Mouse (Mus musculus): Measurements from ENCODE around the gene Lrrc8a.

The Lrrc8a gene

DNA sequence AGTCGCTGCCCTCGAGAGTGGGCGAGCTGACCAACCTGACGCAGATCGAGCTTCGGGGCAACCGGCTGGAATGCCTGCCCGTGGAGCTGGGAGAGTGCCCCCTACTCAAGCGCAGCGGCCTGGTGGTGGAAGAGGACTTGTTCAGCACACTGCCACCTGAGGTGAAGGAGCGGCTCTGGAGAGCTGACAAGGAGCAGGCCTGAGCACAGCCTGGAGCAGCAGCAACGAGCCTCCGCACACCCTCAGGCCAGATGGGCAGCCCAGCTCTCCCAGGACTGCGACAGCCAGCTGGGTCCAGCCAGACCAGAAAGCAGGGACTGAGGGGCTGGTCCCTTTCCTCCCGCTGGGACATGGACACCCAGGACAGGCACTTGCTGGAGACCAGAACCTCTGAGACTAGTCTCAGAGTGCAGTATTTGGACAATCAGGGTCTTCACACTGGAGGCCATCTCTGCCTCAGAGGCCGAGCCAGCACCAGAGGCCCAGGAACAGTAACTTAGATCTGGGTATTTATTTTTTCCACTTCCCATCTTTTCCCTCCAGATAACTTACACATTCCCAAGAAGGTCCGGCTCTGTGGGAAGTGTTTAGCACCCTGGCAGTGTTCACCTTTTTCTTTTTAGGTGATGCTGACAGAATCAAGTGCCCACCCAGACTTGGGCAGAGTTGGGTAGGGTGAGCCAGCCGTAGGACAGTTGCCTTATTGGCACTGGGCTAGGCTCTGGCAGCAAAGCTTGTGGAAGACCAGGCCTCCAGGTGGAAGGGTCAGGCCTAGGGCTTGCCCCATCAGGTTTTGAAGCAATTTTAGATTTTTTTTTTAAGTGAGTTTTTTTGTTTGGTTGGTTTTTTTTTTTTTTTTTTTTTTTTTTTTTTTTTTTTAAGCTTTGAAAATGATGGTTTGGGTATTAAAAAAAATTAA lies 24.7 kb downstream of the Lrrc8a start:
- DNase-seq (ENCODE audit: low spot score in 2 of 2): no peak

GRCm38 (mm10) chr2:30262840-30263441 lies 25.4 kb downstream of the Lrrc8a start:
- peak in 1 of 2 experiments; percentile 65 for DNase-seq (ENCODE audit: low spot score in 2 of 2)

DNA sequence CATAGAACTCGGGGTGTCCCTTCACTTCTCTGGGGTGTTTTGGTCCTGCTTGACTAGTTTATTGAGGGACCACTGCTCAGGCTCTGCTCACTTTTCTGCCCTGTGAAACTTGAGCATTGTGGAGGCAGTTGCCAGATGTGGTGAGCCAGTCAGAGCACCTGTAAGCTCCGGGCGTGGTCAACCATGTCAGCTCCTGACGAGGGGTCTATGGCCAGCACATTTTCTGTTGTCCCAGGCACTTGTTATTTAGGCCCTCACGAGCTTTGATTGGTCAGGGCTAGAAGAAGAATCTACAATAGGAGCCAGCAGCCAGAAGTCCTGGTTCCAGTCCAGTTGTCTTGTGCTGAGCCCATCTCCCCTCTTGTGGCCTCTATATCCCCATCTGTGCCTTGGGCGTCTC lies 26.3 kb downstream of the Lrrc8a start:
- no peak for DNase-seq (ENCODE audit: low spot score in 2 of 2)

DNA sequence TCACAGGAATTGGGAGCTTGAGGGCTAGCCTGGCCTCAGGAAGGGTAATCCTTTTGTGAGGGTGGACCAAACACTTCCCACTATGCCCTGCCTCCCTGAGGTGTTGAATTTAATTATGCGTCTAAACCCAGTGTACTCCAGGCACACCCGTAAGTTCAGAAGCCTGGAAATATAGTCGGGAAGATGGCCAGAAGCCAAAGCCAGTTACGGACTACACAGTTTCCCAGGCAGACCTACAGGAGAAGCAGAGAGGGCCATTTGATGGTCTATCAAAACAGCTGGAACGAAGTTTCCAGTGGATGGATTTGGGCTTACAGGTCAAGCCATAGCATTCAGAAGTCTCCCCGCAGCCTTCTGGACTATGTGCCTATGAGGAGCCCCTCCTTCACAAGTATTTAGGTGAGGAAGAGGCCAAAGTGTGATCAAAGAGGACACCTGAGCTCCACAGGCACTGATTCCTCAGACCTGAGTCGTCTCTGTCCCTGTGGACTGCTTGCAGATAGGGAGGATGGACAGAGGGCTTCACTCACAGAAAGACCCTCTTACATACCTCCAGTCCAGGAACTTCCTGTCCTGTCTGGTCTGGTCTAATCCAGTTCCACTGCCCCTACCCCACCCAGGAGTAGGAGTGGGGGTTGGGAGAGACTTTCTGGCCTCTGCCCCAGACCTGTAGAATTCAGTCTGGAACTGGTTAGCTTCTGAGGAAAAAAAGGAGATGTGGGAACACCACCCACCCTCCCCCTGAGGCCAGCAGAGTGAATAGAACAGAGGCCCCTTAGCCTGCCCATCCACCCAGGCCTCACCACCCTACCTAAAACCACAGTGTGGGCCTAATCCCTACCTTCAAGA lies 27.4 kb downstream of the Lrrc8a start:
- DNase-seq (ENCODE audit: low spot score in 2 of 2): no peak

- peak in 1 of 2 experiments; percentile 77 for DNase-seq (ENCODE audit: low spot score in 2 of 2)
Observed at GRCm38 (mm10) chr2:30265767-30266253, 28.3 kb downstream of the Lrrc8a start, which contains the start of gene Phyhd1. TSS of gene Phyhd1 (plus strand) at chr2:30266203.

GRCm38 (mm10) chr2:30266392-30266941 lies 29.0 kb downstream of the Lrrc8a start:
- peak in 1 of 2 experiments; percentile 86 for DNase-seq (ENCODE audit: low spot score in 2 of 2)

- DNase-seq (ENCODE audit: low spot score in 2 of 2): no peak
Observed at GRCm38 (mm10) chr2:30267466-30267865, 30.0 kb downstream of the Lrrc8a start.

DNA sequence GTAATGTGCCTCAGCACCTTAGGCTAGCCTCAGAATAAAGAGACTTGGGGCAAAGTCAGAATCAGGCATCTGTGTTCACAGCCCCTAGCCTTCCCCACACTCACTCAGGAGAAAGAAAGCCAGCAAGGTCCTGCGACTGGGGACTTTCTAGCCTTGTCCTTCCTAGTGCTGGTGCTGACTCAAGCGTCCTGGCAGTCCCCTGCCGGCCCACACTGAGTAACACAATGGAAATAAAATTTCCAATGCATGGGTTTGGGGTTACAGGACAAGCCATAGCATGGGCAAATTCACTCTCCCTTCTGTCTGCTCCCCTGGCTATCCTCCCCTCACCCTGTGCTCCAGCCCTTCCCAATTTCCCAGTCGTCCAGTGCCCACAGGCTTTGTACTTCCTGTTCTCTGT lies 30.9 kb downstream of the Lrrc8a start:
- DNase-seq (ENCODE audit: low spot score in 2 of 2): no peak

- no peak for DNase-seq (ENCODE audit: low spot score in 2 of 2)
Observed at GRCm38 (mm10) chr2:30269241-30269990, 31.9 kb downstream of the Lrrc8a start.

DNA sequence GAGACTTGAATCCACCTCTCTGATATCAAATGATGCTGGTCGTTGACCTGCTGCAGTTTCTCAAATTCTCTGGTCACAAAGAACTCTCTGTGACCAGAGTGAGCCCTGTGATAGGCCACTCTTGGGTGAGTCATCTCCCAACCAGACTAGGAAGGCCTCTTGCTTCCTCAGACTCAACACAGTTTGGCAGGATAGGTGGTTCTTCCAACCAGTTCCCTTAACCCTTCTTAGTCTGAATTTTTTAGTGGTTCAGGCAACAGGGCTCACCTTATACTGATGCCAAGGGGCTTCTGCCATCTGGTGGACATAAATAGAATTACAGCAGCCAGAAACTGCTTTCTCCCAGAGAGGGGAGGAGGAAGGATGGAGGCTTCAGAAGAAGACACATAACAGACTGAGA lies 32.6 kb downstream of the Lrrc8a start:
- DNase-seq (ENCODE audit: low spot score in 2 of 2): peak; percentile 65 to 76

- DNase-seq (ENCODE audit: low spot score in 2 of 2): no peak
Observed at GRCm38 (mm10) chr2:30280743-30281142, 43.2 kb downstream of the Lrrc8a start, which contains the start of gene Gm28038. TSS of gene Gm28038 (plus strand) at chr2:30281043.

- no peak for DNase-seq (ENCODE audit: low spot score in 2 of 2)
Observed at GRCm38 (mm10) chr2:30281651-30282050, 44.1 kb downstream of the Lrrc8a start.

- DNase-seq (ENCODE audit: low spot score in 2 of 2): no peak
Observed at GRCm38 (mm10) chr2:30283193-30283592, 45.7 kb downstream of the Lrrc8a start.

- no peak for DNase-seq (ENCODE audit: low spot score in 2 of 2)
Observed at GRCm38 (mm10) chr2:30285004-30285403, 47.5 kb downstream of the Lrrc8a start.

- no peak for DNase-seq (ENCODE audit: low spot score in 2 of 2)
Observed at GRCm38 (mm10) chr2:30285416-30286181, 48.1 kb downstream of the Lrrc8a start.

DNA sequence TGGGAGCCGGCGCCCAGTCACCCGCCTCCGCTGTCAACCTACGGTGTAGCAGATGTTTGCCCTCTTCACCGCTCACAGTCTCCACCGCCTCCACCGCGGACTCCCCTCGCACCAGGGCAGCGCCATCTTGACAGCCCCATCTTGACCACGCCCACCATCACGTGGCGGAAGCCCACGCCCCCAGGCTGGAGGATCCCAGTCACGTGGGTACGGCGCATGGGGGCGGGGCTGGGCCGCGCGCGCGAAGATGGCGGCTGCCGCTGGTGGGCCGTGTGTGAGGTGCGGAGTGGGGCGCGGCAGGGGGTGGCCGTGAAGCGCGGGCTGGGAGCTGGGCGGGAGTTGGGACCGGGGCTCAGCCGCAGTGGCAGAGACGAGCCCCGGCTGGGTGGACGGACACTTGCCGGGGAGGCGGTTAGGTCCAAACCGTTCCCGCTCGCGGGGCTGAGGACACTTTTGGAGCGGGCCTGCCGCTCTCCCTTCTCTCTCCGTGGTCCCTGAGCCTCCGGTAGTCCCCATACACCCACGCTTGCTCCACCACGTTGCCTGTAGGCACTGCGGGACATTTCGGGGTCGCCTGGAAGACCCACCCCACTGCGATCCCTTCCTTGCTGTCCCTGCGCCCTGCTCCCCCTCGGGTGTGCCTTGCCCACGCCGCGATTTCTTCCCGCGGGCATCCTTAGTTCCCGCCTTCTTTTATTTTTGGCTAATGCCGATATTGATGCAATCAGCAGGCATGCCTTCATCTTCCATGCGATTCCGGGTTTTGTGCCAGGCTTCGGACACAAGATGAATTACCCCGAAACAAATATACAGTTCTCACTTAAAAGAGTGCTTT lies 48.9 kb downstream of the Lrrc8a start, which contains the start of the genes Dolk and Nup188:
Gene Dolk (minus strand): TSS at position 143 of the 835 bp plus-strand sequence.
Gene Nup188 (plus strand): TSS at position 206 of the 835 bp plus-strand sequence.
- peak; percentile 95 to 96 for DNase-seq (ENCODE audit: low spot score in 2 of 2)

DNA sequence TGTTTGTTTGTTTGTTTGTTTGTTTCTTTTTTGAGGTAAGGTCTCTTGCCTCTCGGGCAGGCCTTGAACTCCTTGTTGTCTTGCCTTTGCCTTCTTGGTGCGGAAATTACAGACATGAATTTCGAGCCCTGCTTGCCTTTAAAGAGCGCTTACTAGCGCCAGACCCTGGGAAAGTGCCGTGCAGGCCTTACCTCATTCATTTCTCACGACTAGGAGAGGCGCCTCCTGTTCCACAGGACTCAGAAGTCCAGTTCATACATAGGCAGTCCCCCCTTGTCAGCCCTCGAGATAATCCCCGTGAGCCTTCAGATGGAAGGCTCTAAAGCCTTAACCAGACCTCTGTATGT lies 49.5 kb downstream of the Lrrc8a start:
- DNase-seq (ENCODE audit: low spot score in 2 of 2): no peak

DNA sequence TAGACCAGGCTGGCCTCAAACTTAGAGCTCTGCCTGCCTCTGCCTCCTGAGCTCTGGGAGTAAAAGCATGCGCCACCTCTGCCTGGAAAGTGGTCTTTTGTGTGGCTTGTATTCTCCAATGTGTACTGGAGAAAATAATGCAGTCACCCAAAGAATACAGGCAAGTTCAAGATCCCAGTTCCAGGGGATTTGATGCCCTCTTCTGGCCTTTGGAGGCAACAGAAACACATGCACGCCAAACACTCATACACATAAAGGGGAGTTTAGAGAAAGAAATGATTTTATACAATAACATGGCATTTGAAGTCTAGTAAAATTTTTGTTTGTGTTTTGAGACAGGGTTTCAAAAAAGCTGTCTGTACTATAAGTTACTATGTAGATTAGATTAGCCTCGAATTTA lies 62.0 kb downstream of the Lrrc8a start:
- DNase-seq (ENCODE audit: low spot score in 2 of 2): no peak

- no peak for DNase-seq (ENCODE audit: low spot score in 2 of 2)
Observed at GRCm38 (mm10) chr2:30299966-30300365, 62.5 kb downstream of the Lrrc8a start.
